Mouse (Mus musculus) liver, postnatal 0 days (tissue): ENCODE data around the gene Foxn3.

Experiments used
- CTCF ChIP-seq: sonication (generic); IDR thresholded peaks from 2 replicates; pipeline ENCODE4 v1.5.1; 2016; ENCODE audit warnings: antibody characterized with exemption, low read depth
- EP300 ChIP-seq: IDR thresholded peaks from 2 replicates; pipeline ENCODE4 v1.6.1; 2016; ENCODE audit warnings: antibody characterized with exemption, low read depth, mild to moderate bottlenecking

- TF ChIP-seq CTCF (no peak), EP300 (no peak)
Observed at GRCm38 (mm10) chr12:99348940-99349649, 214.3 kb downstream of the Foxn3 start.
